Mouse (Mus musculus) midbrain, postnatal 0 days (tissue): ENCODE measurements around the gene Alg12. TPM values are rescaled to one million over a fixed set of nuclear protein-coding genes. Genes with fewer than 3 reads are reported as not detected.

Experiments used
- ATAC-seq: fragments of 200-750 bp; cut with Nextera tagmentation; 2 replicates; pipeline ENCODE4 v1.8.0; 2017; ENCODE audit warnings: moderate number of reproducible peaks, mild to moderate bottlenecking, moderate TSS enrichment, moderate library complexity; ENCODE audit not compliant: low FRiP score
- DNase-seq: peaks from one replicate; pipeline ENCODE4 v3.0.0-alpha.2; 2015; ENCODE audit warnings: low spot score
- H3K27ac ChIP-seq: fragments of 300-500 bp; sonication (generic); 2 replicates; pipeline ENCODE4 v1.5.1; 2014; ENCODE audit warnings: low read depth, mild to moderate bottlenecking, low read length, mixed read lengths
- H3K27me3 ChIP-seq: fragments of 300-500 bp; sonication (generic); 2 replicates; pipeline ENCODE4 v1.6.1; 2014; ENCODE audit warnings: low read length, control low read depth, mixed read lengths; ENCODE audit not compliant: insufficient read depth
- H3K36me3 ChIP-seq: fragments of 300-500 bp; sonication (generic); 2 replicates; pipeline ENCODE4 v1.6.1; 2014; ENCODE audit warnings: low read length, control low read depth, mixed read lengths; ENCODE audit not compliant: insufficient read depth
- H3K4me1 ChIP-seq: fragments of 300-500 bp; sonication (generic); 2 replicates; pipeline ENCODE4 v1.6.1; 2014; ENCODE audit warnings: mild to moderate bottlenecking, control low read depth, antibody characterized with exemption, low read length, mixed read lengths; ENCODE audit not compliant: insufficient read depth
- H3K4me2 ChIP-seq: fragments of 300-500 bp; sonication (generic); 2 replicates; pipeline ENCODE4 v1.6.1; 2014; ENCODE audit warnings: low read depth, mild to moderate bottlenecking, low read length, mixed read lengths; ENCODE audit not compliant: poor library complexity, severe bottlenecking
- H3K4me3 ChIP-seq: fragments of 300-500 bp; sonication (generic); 2 replicates; pipeline ENCODE4 v1.5.1; 2014; ENCODE audit warnings: low read depth, mild to moderate bottlenecking, low read length, moderate library complexity
- H3K9ac ChIP-seq: fragments of 300-500 bp; sonication (generic); replicated peaks from 2 replicates; pipeline ENCODE4 v1.6.1; 2014; ENCODE audit warnings: mild to moderate bottlenecking, low read length, moderate library complexity, mixed read lengths; ENCODE audit not compliant: poor library complexity, severe bottlenecking
- H3K9me3 ChIP-seq: fragments of 300-500 bp; sonication (generic); 2 replicates; pipeline ENCODE4 v1.6.1; 2016; ENCODE audit warnings: low read length, control low read depth
- CTCF ChIP-seq: IDR thresholded peaks from 2 replicates; pipeline ENCODE4 v1.5.1; 2016; ENCODE audit warnings: antibody characterized with exemption, mild to moderate bottlenecking
- WGBS: fragments of 180-500 bp; shearing (Covaris S2); extraction: QIAGEN DNeasy Blood & Tissue Kit; methylation state at CpG from one replicate; pipeline ENCODE4 v1.1.7; 2014; 5-methylcytosine and 5-hydroxymethylcytosine counted together
- polyA plus RNA-seq: library from polyadenylated mRNA; unstranded; fragments of >200 nt; fragmentation: Nextera tagmentation; extraction: Ambion mirVana; gene quantifications from 2 replicates; pipeline ENCODE4 v1.2.1, GENCODE M21; 2015
- total RNA-seq: library from RNA; depleted of rRNA; stranded (reverse); fragments of >200 nt; gene quantifications from 2 replicates; pipeline ENCODE4 v1.2.3, GENCODE M21; 2014

The Alg12 gene
- total and polyA plus RNA-seq, 2 experiments from 2014 or later: 5.5 to 9.3 TPM

DNA sequence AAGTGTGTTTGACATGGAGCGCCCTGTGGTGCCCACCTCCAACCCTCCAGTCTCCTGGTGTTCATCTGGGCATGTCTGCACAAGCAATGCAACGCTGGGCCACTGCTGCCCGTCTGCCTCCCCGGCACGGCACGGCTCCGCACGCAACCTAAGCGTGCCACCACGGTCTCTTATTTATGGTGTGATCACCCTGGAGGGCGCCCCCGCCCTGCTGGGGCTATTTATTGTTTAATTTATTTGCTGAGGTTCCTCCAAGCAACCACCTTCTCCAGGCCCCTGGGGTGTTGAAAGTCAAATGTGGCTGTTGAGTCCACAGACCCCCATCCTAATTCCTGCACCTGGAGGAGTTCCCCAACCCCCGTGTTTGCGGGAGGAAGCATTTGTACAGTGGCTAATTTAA is 45.9 kb upstream of the Alg12 start:
- ATAC-seq (no peak), DNase-seq (no peak)
- peaks cover 6% of the 10 kb centered on the region; the same call in 1 of the 2 replicates for H3K4me1 ChIP-seq
- peaks cover 27% of the 10 kb centered on the region for H3K36me3 ChIP-seq
- TF ChIP-seq CTCF: no peak
- no peaks in the 10 kb centered on the region for H3K9me3 ChIP-seq
- H3K4me3 ChIP-seq: peak overlapping the region; percentile 61; the same call in 1 of the 2 replicates
- H3K27me3 ChIP-seq: no peaks in the 10 kb centered on the region
- H3K27ac ChIP-seq: no peak overlapping the region
- WGBS: 92% methylated on average over 14 of the region's 14 CpGs
- H3K4me2 ChIP-seq: no peak overlapping the region
- H3K9ac ChIP-seq: no peak overlapping the region

DNA sequence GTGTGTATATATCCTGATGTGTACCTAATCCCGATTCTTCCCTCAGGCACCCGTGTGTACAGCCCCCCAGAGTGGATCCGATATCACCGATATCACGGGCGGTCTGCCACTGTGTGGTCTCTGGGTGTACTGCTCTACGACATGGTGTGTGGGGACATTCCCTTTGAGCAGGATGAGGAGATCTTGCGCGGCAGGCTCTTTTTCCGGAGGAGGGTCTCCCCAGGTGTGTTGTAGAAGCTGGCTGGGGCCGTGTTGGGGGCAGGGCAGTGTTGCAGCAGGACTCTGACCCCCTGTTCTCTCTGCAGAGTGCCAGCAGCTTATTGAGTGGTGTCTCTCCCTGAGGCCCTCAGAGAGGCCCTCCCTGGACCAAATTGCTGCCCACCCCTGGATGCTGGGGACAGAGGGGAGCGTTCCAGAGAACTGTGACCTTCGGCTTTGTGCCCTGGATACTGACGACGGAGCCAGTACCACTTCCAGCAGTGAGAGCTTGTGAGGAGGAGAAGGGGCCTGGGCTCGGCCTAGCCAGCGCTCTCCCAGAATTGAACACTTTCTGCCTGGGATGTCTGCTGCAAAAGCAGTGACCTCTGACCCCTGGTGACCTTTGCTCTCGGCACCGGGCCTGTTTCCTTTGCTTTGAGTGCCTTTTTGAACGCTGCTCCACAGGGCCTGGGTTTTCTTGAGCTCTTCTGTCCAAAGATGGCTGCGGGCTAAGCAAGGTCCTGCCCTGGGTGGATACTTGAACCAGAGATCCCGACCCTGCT is 45.3 kb upstream of the Alg12 start:
- 38% methylated on average over 22 of the region's 22 CpGs for WGBS
- Histone ChIP-seq H3K27me3 (no peaks in the 10 kb centered on the region), H3K4me2 (peak overlapping the region; percentile 79), H3K9me3 (no peaks in the 10 kb centered on the region), H3K4me3 (peak overlapping the region; percentile 61), H3K4me1 (peaks cover 6% of the 10 kb centered on the region; the same call in 1 of the 2 replicates), H3K36me3 (peaks cover 27% of the 10 kb centered on the region), H3K9ac (peak overlapping the region; percentile 71), H3K27ac (peak overlapping the region; percentile 85)
- DNase-seq (no peak), ATAC-seq (peak; percentile 18; the same call in 1 of the 2 replicates)
- peak; percentile 56 for TF ChIP-seq CTCF

DNA sequence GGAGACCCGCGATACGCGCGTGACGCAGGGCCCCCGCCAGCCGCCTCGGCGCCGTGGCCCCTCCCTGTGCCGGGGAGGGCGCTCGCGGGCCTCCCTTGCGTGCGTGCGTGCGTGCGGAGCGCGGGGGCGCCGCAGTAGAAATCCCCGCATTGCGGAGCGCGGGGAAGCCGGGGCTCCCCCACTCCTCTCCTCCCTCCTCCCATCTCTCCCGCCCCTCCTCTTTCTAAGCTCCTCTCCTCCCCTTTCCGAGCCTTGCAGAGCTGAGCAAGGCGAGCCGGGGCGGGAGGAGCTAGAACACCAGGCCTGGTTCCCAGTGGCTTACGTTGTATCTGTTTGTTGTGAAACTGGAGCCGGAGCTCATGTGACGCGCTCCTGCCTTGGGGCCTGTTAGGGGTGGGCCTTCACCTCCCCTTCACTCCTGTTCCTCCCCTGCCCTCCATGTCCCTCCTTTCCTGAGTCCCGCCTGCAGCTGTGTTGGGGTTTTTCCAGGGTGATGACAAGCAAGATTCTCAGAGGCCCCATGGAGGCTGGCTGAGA is 44.6 kb upstream of the Alg12 start:
- peak overlapping the region; percentile 85 for H3K27ac ChIP-seq
- peaks cover 6% of the 10 kb centered on the region; the same call in 1 of the 2 replicates for H3K4me1 ChIP-seq
- ATAC-seq (peak; percentile 55), DNase-seq (peak; percentile 94)
- H3K27me3 ChIP-seq: no peaks in the 10 kb centered on the region
- H3K9ac ChIP-seq: peak overlapping the region; percentile 71
- 0% methylated on average over 32 of the region's 39 CpGs for WGBS
- H3K36me3 ChIP-seq: peaks cover 27% of the 10 kb centered on the region
- H3K9me3 ChIP-seq: no peaks in the 10 kb centered on the region
- TF ChIP-seq CTCF: peak; percentile 20
- peak overlapping the region; percentile 61 for H3K4me3 ChIP-seq
- peak overlapping the region; percentile 79 for H3K4me2 ChIP-seq

DNA sequence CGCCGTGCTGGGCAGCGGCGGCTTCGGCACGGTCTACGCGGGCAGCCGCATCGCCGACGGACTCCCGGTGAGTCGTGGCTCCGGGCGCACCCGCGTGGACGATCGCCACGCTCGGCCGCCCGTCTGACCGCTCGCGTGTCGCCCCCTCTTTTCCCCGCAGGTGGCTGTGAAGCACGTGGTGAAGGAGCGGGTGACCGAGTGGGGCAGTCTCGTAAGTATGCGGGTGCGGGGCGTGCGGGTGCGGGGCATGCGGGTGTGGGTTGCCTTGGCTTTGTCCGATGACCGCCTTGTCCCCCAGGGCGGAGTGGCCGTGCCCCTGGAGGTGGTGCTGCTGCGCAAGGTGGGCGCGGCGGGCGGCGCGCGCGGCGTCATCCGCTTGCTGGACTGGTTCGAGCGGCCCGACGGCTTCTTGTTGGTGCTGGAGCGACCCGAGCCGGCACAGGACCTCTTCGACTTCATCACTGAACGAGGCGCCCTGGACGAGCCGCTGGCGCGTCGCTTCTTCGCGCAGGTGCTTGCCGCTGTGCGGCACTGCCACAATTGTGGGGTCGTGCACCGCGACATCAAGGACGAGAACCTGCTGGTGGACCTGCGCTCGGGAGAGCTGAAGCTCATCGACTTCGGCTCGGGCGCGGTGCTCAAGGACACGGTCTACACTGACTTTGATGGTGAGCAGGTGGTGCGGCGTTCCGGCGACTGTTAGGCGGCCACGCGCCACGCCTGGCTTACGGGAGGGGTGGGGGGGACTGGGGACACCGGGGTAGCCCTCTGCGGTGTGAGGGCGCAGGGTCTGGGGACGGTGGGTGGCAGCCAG is 44.0 kb upstream of the Alg12 start:
- Histone ChIP-seq H3K4me3 (peak overlapping the region; percentile 61), H3K9ac (peak overlapping the region; percentile 71), H3K4me2 (peak overlapping the region; percentile 79), H3K9me3 (no peaks in the 10 kb centered on the region), H3K36me3 (peaks cover 27% of the 10 kb centered on the region), H3K27me3 (no peaks in the 10 kb centered on the region), H3K27ac (peak overlapping the region; percentile 85), H3K4me1 (peaks cover 6% of the 10 kb centered on the region; the same call in 1 of the 2 replicates)
- 0 out of 2 replicates have a peak, but pooled peaks have one; percentile 8 for ATAC-seq
- TF ChIP-seq CTCF: no peak
- peak; percentile 34 for DNase-seq
- under 1% methylated on average over 85 of the region's 98 CpGs for WGBS

DNA sequence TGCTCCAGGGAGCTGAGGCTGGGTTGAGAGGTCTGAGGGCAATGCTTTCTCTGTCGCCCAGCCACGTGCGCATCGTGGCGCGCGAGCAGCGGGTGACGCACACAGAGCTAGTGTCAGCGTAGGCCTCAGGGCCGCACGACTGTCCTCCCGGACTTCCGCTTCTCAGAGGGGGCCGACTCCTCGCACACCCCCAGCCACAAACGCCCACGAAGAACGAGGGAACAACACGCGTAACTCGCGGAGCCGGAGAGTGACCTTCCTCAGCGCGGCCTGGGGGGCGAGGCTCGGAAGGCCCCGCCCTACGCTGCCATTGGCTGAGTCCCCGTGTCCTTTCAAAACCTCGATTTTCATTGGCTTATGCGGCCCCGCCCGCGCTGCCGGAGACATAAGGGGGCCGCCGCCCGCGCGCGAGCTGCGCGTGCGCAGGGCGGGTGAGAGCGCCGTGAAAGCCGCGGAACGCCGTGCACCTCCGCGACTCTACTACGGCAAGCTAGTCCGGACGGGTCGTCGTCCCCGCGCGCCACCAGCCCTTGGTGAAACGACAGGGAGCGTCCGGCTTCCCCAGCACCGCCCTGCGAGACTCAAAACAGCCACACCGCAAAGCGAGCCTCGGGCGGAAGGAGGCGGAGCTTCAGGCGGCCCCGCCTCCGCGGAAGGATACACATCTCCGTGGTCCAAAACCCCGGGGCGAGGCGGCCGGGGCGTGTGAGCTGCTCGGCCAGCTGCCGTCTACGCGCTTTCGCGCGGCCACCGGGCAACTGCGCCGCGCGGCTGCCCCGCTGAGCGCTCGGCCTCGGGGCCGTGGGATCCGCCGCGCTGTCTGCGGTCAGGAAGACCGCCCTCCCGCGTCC is 42.9 kb upstream of the Alg12 start, which contains the start of gene Pim3:
Pim3 (plus strand) TSS at position 415 of the 851 bp plus-strand sequence.
- Histone ChIP-seq H3K4me2 (peak within 1 kb of the TSS; percentile 79), H3K27ac (peak within 1 kb of the TSS; percentile 85), H3K9ac (peak within 1 kb of the TSS; percentile 71), H3K27me3 (no peaks in the 10 kb centered on the region), H3K4me3 (peak within 1 kb of the TSS; percentile 61), H3K4me1 (peaks cover 6% of the 10 kb centered on the region; the same call in 1 of the 2 replicates), H3K9me3 (no peaks in the 10 kb centered on the region), H3K36me3 (peaks cover 22% of the 10 kb centered on the region)
- under 1% methylated on average over 95 of the region's 107 CpGs for WGBS
- ATAC-seq: peak; percentile 86
- peak; percentile 99 for DNase-seq
- TF ChIP-seq CTCF: peak; percentile 11
